Mouse (Mus musculus) liver, embryonic 14.5 days (tissue): ENCODE data around the gene St6galnac6.

Source experiments
- CTCF ChIP-seq: IDR thresholded peaks from 2 replicates; pipeline ENCODE4 v1.5.1; 2016; ENCODE audit warnings: antibody characterized with exemption, low read depth, control low read depth
- EP300 ChIP-seq: IDR thresholded peaks from 2 replicates; pipeline ENCODE4 v1.6.1; 2016; ENCODE audit warnings: antibody characterized with exemption, low read depth

GRCm38 (mm10) chr2:32599409-32599808, at the start of gene St6galnac6:
- no peak for TF ChIP-seq CTCF
- TF ChIP-seq EP300: no peak
